Mouse (Mus musculus) midbrain, embryonic 12.5 days (tissue): ENCODE data around the gene Ccna1. TPM values are rescaled to one million over a fixed set of nuclear protein-coding genes. Genes with fewer than 3 reads are reported as not detected.

Experiments used
- ATAC-seq: fragments of 200-750 bp; cut with Nextera tagmentation; 2 replicates; pipeline ENCODE4 v1.8.0; 2017; ENCODE audit warnings: low read depth, moderate TSS enrichment, moderate library complexity; ENCODE audit not compliant: low FRiP score
- H3K27ac ChIP-seq: fragments of 300-500 bp; sonication (generic); replicated peaks from 2 replicates; pipeline ENCODE4 v1.5.1; 2016; ENCODE audit warnings: mild to moderate bottlenecking
- H3K27me3 ChIP-seq: fragments of 300-500 bp; sonication (generic); 2 replicates; pipeline ENCODE4 v1.6.1; 2016; ENCODE audit warnings: mild to moderate bottlenecking
- H3K36me3 ChIP-seq: fragments of 300-500 bp; sonication (generic); 2 replicates; pipeline ENCODE4 v1.6.1; 2016
- H3K4me1 ChIP-seq: fragments of 300-500 bp; sonication (generic); 2 replicates; pipeline ENCODE4 v1.6.1; 2016
- H3K4me2 ChIP-seq: fragments of 300-500 bp; sonication (generic); replicated peaks from 2 replicates; pipeline ENCODE4 v1.6.1; 2016; ENCODE audit warnings: mild to moderate bottlenecking, moderate library complexity
- H3K4me3 ChIP-seq: fragments of 300-500 bp; sonication (generic); 2 replicates; pipeline ENCODE4 v1.5.1; 2016; ENCODE audit warnings: mild to moderate bottlenecking
- H3K9ac ChIP-seq: fragments of 300-500 bp; sonication (generic); replicated peaks from 2 replicates; pipeline ENCODE4 v1.6.1; 2016; ENCODE audit warnings: mild to moderate bottlenecking, moderate library complexity
- H3K9me3 ChIP-seq: fragments of 300-500 bp; sonication (generic); 2 replicates; pipeline ENCODE4 v1.6.1; 2016; ENCODE audit warnings: mild to moderate bottlenecking
- WGBS: fragments of 180-500 bp; shearing (Covaris S2); methylation state at CpG from one replicate; pipeline ENCODE4 v1.1.7; 2016; 5-methylcytosine and 5-hydroxymethylcytosine counted together
- polyA plus RNA-seq: library from polyadenylated mRNA; unstranded; fragments of >200 nt; fragmentation: Nextera tagmentation; extraction: Ambion mirVana; gene quantifications from 2 replicates; pipeline ENCODE4 v1.2.1, GENCODE M21; 2016

Ccna1 gene
- polyA plus RNA-seq, 1 experiment from 2014 or later: 2.3 TPM

DNA sequence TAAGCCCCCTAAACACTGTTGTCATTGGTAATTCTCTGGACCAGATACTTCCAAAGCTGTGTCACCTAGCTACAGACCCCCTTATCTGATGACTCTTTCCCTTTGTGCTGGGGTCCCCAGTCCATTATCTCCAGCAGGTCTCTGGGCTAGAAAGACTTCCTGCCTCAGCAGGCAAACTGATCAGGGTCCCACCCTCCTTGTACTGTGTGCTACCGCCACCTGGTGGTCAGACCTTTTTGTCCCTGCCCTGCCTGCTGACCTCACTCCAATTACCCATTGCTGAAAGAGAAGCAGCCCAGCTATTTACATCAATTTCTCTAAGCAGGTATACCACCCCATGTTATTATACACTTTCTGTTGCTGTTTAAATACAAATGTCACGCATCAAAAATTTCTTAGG, 9.1 kb upstream of the Ccna1 start:
- Histone ChIP-seq H3K27ac (no peak overlapping the region), H3K4me1 (peaks cover 10% of the 10 kb centered on the region; the same call in 1 of the 2 replicates), H3K9ac (no peak overlapping the region), H3K9me3 (no peaks in the 10 kb centered on the region), H3K27me3 (no peaks in the 10 kb centered on the region), H3K4me2 (no peak overlapping the region), H3K4me3 (no peak overlapping the region), H3K36me3 (no peaks in the 10 kb centered on the region)
- WGBS: 11% methylated on average over 2 of the region's 2 CpGs
- ATAC-seq: peak; percentile 58; the same call in 1 of the 2 replicates

DNA sequence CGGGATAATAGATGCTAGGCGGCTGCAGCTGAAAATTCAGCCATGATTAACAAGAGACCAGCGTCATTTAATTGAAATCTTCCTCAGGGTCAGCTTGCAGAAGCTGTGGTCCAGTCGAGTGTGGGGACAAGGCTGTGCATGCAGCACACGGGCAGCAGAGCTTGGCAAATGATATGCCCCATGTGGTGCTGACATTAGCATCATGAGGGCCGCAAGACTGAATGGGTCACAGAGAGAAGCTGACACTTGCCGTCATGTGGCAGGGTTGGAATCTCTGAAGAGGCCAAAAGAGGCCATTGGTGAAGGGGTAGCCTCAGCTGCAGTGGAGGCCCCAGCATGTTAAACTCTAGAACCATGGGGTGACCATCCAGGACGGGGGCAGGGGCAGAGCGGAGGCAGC, 7.4 kb upstream of the Ccna1 start:
- no peak overlapping the region for H3K4me2 ChIP-seq
- ATAC-seq: no peak
- H3K4me1 ChIP-seq: peaks cover 8% of the 10 kb centered on the region; the same call in 1 of the 2 replicates
- no peaks in the 10 kb centered on the region for H3K9me3 ChIP-seq
- H3K36me3 ChIP-seq: no peaks in the 10 kb centered on the region
- H3K9ac ChIP-seq: no peak overlapping the region
- no peak overlapping the region for H3K27ac ChIP-seq
- H3K27me3 ChIP-seq: peaks cover 9% of the 10 kb centered on the region; the same call in 1 of the 2 replicates
- H3K4me3 ChIP-seq: no peak overlapping the region
- WGBS: 66% methylated on average over 9 of the region's 9 CpGs

DNA sequence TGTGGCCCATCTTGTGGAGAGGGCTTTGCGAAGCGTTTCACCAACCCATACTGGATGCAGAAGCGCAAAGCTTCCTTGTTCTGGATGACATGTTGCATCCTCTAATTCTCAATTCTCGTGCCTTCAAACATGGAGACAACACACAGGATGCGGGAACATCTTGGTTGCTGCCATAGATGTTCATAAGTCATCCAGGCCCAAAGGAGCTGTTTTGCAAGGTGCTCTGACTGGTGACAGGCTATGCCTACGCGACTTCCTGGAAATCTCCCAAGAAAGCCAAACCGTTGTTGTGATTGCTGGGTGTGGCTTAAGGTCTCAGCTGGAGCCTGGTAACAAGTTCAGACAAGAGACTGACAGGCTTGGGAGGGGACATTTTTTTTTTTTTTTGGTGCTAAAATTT, 1.1 kb upstream of the Ccna1 start:
- H3K4me3 ChIP-seq: no peak overlapping the region
- H3K27ac ChIP-seq: no peak overlapping the region
- no peak overlapping the region for H3K9ac ChIP-seq
- no peaks in the 10 kb centered on the region for H3K36me3 ChIP-seq
- H3K27me3 ChIP-seq: peaks cover 45% of the 10 kb centered on the region
- H3K9me3 ChIP-seq: no peaks in the 10 kb centered on the region
- peaks cover 13% of the 10 kb centered on the region; the same call in 1 of the 2 replicates for H3K4me1 ChIP-seq
- no peak for ATAC-seq
- 73% methylated on average over 8 of the region's 8 CpGs for WGBS
- no peak overlapping the region for H3K4me2 ChIP-seq

DNA sequence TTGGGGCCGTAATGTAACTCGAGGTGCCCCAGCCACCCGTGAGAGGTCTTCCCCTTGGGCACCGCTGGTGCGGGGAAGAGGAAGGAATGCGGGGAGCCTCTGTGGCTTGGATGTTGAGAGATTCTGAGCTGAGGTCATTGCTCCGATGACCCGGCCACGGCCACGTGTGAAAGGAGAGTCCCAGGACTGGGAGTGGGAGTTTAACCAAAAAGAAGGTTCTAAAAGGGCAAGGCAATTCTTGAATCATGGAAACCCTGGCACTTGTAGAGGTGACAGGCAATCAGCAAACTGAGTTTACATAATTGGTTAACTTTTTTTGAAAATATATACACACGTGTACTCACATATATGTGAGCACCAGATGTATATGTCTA, 433 bp upstream of the Ccna1 start:
- Histone ChIP-seq H3K9ac (peak overlapping the region; percentile 65), H3K4me2 (peak overlapping the region; percentile 98), H3K27me3 (peaks cover 45% of the 10 kb centered on the region), H3K9me3 (no peaks in the 10 kb centered on the region), H3K4me1 (peaks cover 13% of the 10 kb centered on the region; the same call in 1 of the 2 replicates), H3K36me3 (no peaks in the 10 kb centered on the region), H3K4me3 (peak overlapping the region; percentile 66), H3K27ac (no peak overlapping the region)
- WGBS: 7% methylated on average over 11 of the region's 11 CpGs
- ATAC-seq: no peak

DNA sequence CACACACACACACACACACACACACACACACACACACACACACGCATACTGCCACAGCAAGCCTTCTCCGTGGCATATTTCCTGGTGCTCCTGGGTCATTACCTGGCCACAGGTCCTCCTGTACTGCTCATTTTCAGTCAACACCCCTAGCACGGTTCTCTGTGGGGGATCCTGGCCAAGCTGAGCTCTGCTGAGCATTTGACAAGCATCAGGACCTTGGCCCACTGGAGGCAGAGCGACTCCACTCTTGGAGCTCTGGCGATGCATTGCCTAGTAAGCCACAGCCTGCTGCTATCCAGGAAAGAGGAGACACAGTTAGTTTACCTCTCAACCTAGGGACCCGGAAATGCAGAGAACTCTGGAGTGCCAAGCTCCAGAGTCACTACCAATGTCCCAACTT, 1.1 kb downstream of the Ccna1 start:
- H3K4me2 ChIP-seq: peak overlapping the region; percentile 98
- H3K4me3 ChIP-seq: peak overlapping the region; percentile 66; the same call in 1 of the 2 replicates
- H3K27ac ChIP-seq: no peak overlapping the region
- 48% methylated on average over 6 of the region's 6 CpGs for WGBS
- H3K9me3 ChIP-seq: no peaks in the 10 kb centered on the region
- no peak overlapping the region for H3K9ac ChIP-seq
- peaks cover 45% of the 10 kb centered on the region for H3K27me3 ChIP-seq
- peaks cover 13% of the 10 kb centered on the region; the same call in 1 of the 2 replicates for H3K4me1 ChIP-seq
- no peak for ATAC-seq
- H3K36me3 ChIP-seq: no peaks in the 10 kb centered on the region

DNA sequence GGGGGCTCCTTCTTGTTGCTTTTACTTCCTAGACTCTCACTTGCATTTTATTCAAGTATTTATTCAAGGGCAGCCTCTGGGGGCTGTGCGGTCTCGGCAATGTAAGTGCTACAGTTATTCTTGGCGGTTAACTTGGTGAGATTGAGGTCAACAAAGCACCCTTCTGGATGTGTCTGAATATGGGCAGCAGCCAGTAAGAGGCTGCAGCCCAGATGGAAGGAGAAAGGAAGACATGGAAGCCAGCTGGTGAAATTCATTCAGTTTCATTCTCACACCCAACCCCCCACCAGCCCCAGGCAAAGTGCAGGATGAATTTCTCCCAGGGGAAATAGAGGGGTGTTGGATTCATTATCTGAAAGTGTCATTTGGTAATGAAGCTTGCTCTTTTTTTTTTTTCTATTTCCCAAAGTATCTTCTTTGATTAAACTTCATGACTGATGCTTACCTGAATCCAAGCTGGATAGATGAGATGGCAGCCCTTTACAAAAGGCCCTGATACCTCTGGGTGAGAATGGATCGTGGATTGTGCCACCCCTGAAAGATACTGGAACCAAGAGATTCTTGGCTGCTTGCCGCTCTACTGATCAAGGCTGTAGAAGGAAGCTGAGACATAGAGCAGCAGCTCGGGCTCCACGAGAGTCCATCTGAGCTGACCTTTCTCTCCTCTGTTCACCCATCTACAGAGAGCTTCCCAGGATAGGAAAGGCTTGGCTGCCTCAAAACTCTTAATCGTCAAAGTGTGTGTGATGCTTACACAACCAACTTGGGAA, 10.5 kb downstream of the Ccna1 start:
- ATAC-seq: no peak
- Histone ChIP-seq H3K27me3 (no peaks in the 10 kb centered on the region), H3K4me3 (no peak overlapping the region), H3K4me1 (no peaks in the 10 kb centered on the region), H3K36me3 (no peaks in the 10 kb centered on the region), H3K9ac (no peak overlapping the region), H3K27ac (no peak overlapping the region), H3K9me3 (no peaks in the 10 kb centered on the region), H3K4me2 (no peak overlapping the region)
- WGBS: 80% methylated on average over 8 of the region's 8 CpGs

DNA sequence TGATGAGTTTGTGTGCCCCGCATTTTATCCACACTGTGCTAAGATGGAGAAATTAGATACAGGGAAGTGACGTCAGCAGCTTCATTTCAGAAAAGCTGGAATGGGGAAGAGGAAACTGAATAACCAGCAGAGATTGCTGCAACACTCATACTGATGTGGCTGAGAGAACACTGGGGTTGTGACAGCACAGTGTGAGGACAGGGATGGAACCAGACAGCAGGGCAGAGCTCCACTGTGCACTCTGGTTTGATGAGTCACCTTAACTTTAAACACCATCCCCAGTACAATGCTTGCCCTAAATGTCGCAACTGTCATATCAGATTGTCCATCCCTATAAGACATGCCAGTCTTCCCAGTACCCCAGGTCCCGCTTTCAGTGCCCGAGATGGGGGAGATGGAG, 17.7 kb downstream of the Ccna1 start:
- no peak for ATAC-seq

DNA sequence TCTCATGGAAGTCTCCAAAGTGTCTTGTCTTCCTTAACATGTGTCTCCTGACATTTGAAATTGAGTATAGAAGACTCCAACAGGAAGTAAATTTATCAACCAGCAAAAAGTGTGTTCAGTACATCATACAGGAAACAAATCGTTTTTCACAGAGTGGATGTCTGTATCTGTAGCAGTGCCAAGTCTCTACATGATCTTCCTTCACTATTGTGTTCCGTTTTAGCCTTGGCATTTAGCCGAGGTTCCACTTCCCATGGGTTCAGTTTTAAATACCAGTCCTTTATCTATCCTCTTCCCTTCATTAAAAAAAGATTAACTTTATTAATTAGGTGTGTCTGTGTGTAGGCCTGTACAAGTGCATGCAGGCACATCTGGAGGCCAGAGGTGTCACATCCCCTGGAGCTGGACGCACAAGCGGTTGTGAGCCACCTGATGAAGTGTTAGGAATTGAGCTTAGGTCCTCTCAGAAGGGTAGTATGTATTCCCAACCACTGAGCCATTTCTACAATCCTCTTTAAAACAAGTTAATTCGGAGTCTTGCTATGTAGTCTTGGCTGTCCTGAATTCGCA, 27.9 kb downstream of the Ccna1 start:
- Histone ChIP-seq H3K36me3 (no peaks in the 10 kb centered on the region), H3K9ac (no peak overlapping the region), H3K9me3 (no peaks in the 10 kb centered on the region), H3K4me3 (no peak overlapping the region), H3K4me2 (no peak overlapping the region), H3K4me1 (peaks cover 10% of the 10 kb centered on the region; the same call in 1 of the 2 replicates), H3K27me3 (no peaks in the 10 kb centered on the region), H3K27ac (no peak overlapping the region)
- no peak for ATAC-seq
- WGBS: 81% methylated on average over 7 of the region's 7 CpGs

More for the DNA sequence above, 17.7 kb downstream of the Ccna1 start:
- Histone ChIP-seq H3K4me3 (no peak overlapping the region), H3K9me3 (no peaks in the 10 kb centered on the region), H3K27me3 (no peaks in the 10 kb centered on the region), H3K4me2 (no peak overlapping the region), H3K4me1 (no peaks in the 10 kb centered on the region), H3K9ac (no peak overlapping the region), H3K36me3 (no peaks in the 10 kb centered on the region), H3K27ac (no peak overlapping the region)
- WGBS: 93% methylated on average over 5 of the region's 5 CpGs

DNA sequence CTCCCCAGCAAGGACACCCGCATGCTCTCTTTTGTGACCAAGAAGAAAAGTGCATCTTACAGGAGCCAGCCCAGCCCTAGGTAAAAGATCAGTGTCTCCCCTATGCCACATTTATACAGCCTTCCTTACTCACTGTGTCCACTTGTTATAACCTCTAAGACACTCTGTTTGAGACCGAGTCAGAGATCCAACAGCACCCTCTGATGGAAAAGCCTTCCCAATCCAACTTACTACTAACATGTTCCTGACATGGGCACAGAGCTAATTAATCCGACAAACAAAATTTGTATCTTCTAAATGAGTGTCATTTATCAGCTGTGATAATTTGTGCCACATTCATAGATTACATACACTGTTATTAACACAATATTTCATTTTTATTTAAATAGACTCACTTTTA, 29.8 kb downstream of the Ccna1 start:
- no peaks in the 10 kb centered on the region for H3K36me3 ChIP-seq
- no peaks in the 10 kb centered on the region for H3K27me3 ChIP-seq
- H3K9me3 ChIP-seq: no peaks in the 10 kb centered on the region
- H3K9ac ChIP-seq: no peak overlapping the region
- no peak overlapping the region for H3K27ac ChIP-seq
- no peak overlapping the region for H3K4me3 ChIP-seq
- peaks cover 10% of the 10 kb centered on the region; the same call in 1 of the 2 replicates for H3K4me1 ChIP-seq
- WGBS: 77% methylated on average over 3 of the region's 3 CpGs
- H3K4me2 ChIP-seq: no peak overlapping the region
- ATAC-seq: no peak

DNA sequence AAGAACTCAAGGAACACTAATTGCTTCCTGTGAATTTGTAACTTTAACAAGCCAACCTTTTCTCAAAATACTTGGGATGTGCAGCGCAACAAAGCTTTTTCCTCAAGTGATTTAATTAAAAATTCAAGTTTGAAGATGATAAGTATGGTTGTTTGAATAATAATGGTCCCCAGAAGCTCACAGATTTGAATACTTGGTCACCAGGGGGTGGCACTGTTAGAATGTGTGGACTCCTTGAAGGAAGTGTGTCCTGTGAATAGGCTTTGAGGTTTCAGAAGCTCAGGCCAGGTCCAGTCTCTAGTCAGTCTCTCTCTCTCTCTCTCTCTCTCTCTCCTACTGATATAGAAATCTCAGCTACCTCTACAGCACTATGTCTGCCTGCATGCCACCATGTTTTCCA, 32.0 kb downstream of the Ccna1 start:
- 85% methylated on average over 1 of the region's 1 CpGs for WGBS
- H3K4me2 ChIP-seq: no peak overlapping the region
- H3K4me3 ChIP-seq: no peak overlapping the region
- no peaks in the 10 kb centered on the region for H3K27me3 ChIP-seq
- H3K36me3 ChIP-seq: no peaks in the 10 kb centered on the region
- no peak overlapping the region for H3K9ac ChIP-seq
- no peaks in the 10 kb centered on the region for H3K9me3 ChIP-seq
- no peak overlapping the region for H3K27ac ChIP-seq
- ATAC-seq: no peak
- peaks cover 9% of the 10 kb centered on the region; the same call in 1 of the 2 replicates for H3K4me1 ChIP-seq

DNA sequence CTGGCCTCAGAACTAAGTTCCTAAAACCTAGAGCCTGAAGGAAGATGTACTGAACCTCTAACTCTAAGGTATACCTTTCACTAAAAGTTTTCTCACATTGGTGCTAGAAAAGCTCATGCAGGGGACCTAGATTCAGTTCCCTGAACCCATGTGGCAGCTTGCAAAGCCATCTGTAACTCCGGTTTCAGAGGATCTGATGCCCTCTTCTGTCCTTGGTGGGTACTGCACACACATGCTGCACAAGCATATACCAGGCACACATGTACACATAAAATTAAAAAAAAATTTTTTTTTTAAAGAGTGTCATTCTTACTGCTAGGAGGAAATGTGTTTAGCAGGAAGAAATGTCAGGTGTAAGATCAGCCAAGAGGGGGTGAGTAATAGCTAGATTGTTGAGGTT, 33.1 kb downstream of the Ccna1 start:
- Histone ChIP-seq H3K9me3 (no peaks in the 10 kb centered on the region), H3K9ac (no peak overlapping the region), H3K4me2 (no peak overlapping the region), H3K36me3 (no peaks in the 10 kb centered on the region), H3K27ac (no peak overlapping the region), H3K27me3 (no peaks in the 10 kb centered on the region), H3K4me1 (0 out of 2 replicates have a peak, but pooled peaks cover 7% of the 10 kb centered on the region), H3K4me3 (no peak overlapping the region)
- no peak for ATAC-seq
- WGBS: 90% methylated on average over 1 of the region's 1 CpGs

DNA sequence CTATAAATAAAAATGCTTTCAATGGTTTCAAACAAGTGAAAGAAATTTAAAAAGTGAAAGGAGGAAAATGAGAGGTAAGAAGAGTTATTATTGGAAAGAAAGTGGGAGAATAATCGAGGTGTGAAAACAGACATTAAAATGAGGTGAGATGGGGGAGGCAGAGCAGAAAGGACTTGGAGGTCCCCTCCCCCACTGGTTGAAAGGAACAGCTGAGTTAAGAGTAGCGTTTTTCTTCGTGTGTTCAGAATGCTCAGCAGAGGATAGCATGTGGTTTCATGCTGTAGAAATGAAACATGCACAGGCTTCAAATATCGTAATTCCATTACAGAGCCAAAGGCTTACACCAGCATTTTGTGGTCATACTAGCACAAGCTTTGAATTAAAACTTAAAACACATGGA, 42.8 kb downstream of the Ccna1 start:
- no peaks in the 10 kb centered on the region for H3K36me3 ChIP-seq
- H3K27ac ChIP-seq: no peak overlapping the region
- H3K4me2 ChIP-seq: no peak overlapping the region
- no peak overlapping the region for H3K9ac ChIP-seq
- peaks cover 5% of the 10 kb centered on the region; the same call in 1 of the 2 replicates for H3K27me3 ChIP-seq
- WGBS: 69% methylated on average over 4 of the region's 4 CpGs
- ATAC-seq: no peak
- 0 out of 2 replicates have a peak, but pooled peaks cover 3% of the 10 kb centered on the region for H3K4me1 ChIP-seq
- no peak overlapping the region for H3K4me3 ChIP-seq
- no peaks in the 10 kb centered on the region for H3K9me3 ChIP-seq
